Mouse (Mus musculus) heart, embryonic 11.5 days (tissue): ENCODE results near the gene Plekhg6. TPM values are rescaled to one million over a fixed set of nuclear protein-coding genes. Genes with fewer than 3 reads are reported as not detected.

Source experiments
- ATAC-seq: fragments of 200-750 bp; cut with Nextera tagmentation; replicated peaks from 2 replicates; pipeline ENCODE4 v1.8.0; 2017; ENCODE audit warnings: moderate library complexity; ENCODE audit not compliant: insufficient number of reproducible peaks, low FRiP score, low TSS enrichment
- H3K27ac ChIP-seq: fragments of 300-500 bp; sonication (generic); 2 replicates; pipeline ENCODE4 v1.5.1; 2014; ENCODE audit warnings: mild to moderate bottlenecking, low read depth, low read length
- H3K27me3 ChIP-seq: fragments of 300-500 bp; sonication (generic); 2 replicates; pipeline ENCODE4 v1.6.1; 2014; ENCODE audit warnings: mild to moderate bottlenecking, low read length, mixed read lengths; ENCODE audit not compliant: control insufficient read depth, insufficient read depth
- H3K36me3 ChIP-seq: fragments of 300-500 bp; sonication (generic); 2 replicates; pipeline ENCODE4 v1.6.1; 2014; ENCODE audit warnings: mild to moderate bottlenecking, low read length, moderate library complexity, mixed read lengths; ENCODE audit not compliant: control insufficient read depth, insufficient read depth
- H3K4me1 ChIP-seq: fragments of 300-500 bp; sonication (generic); 2 replicates; pipeline ENCODE4 v1.6.1; 2014; ENCODE audit warnings: low read length; ENCODE audit not compliant: control insufficient read depth, insufficient read depth
- H3K4me2 ChIP-seq: fragments of 300-500 bp; sonication (generic); 2 replicates; pipeline ENCODE4 v1.6.1; 2014; ENCODE audit warnings: mild to moderate bottlenecking, moderate library complexity
- H3K4me3 ChIP-seq: fragments of 300-500 bp; sonication (generic); 2 replicates; pipeline ENCODE4 v1.5.1; 2014; ENCODE audit warnings: low read depth, low read length
- H3K9ac ChIP-seq: fragments of 300-500 bp; sonication (generic); 2 replicates; pipeline ENCODE4 v1.6.1; 2014; ENCODE audit warnings: mild to moderate bottlenecking, low read depth, low read length, moderate library complexity
- H3K9me3 ChIP-seq: fragments of 300-500 bp; sonication (generic); replicated peaks from 2 replicates; pipeline ENCODE4 v1.6.1; 2016; ENCODE audit warnings: low read length; ENCODE audit not compliant: control insufficient read depth
- WGBS: fragments of 180-500 bp; shearing (Covaris S2); extraction: QIAGEN DNeasy Blood & Tissue Kit; methylation state at CpG from one replicate; pipeline ENCODE4 v1.1.7; 2014; ENCODE audit not compliant: insufficient replicate concordance; 5-methylcytosine and 5-hydroxymethylcytosine counted together
- polyA plus RNA-seq: library from polyadenylated mRNA; unstranded; fragments of >200 nt; fragmentation: Nextera tagmentation; extraction: Ambion mirVana; gene quantifications from 2 replicates; pipeline ENCODE4 v1.2.1, GENCODE M21; 2014

Gene Plekhg6
- polyA plus RNA-seq, 1 experiment from 2014 or later = not detected

DNA sequence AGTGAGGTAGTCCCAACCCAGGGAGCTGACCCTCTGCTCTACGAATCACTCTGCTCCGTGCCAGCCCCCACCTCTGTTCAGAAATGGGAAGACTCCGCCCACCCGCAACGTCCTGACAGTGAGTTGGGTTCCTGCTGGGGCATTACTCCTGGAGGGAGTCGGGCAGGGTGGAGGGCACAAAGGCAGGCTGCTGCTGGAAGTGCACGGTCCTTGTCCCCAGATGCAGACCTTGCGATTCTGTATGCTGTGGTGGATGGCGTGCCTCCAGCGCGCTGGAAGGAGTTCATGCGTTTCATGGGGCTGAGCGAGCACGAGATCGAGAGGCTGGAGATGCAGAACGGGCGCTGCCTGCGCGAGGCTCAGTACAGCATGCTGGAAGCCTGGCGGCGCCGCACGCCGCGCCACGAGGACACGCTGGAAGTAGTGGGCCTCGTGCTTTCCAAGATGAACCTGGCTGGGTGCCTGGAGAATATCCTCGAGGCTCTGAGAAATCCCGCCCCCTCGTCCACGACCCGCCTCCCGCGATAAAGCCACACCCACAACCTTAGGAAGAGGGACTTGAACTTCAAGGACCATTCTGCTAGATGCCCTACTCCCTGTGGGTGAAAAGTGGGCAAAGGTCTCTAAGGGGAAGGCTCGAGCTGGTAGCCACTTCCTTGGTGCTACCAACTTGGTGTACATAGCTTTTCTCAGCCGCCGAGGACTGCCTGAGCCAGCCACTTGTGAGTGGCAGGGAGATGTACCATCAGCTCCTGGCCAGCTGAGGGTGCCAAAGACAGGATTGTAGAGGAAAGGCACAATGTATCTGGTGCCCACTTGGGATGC, 18.9 kb downstream of the Plekhg6 start:
- Histone ChIP-seq H3K4me3 (no peak overlapping the region), H3K4me1 (peaks cover 15% of the 10 kb centered on the region), H3K36me3 (peaks cover 11% of the 10 kb centered on the region), H3K4me2 (peak overlapping the region; percentile 14; the same call in 1 of the 2 replicates), H3K27me3 (peaks cover 37% of the 10 kb centered on the region), H3K27ac (no peak overlapping the region), H3K9ac (no peak overlapping the region), H3K9me3 (no peaks in the 10 kb centered on the region)
- WGBS = 39% methylated on average over 38 of the region's 38 CpGs
- ATAC-seq = no peak

GRCm38 (mm10) chr6:125360846-125361245, 19.7 kb downstream of the Plekhg6 start:
- H3K4me3 ChIP-seq = no peak overlapping the region
- no peak overlapping the region for H3K27ac ChIP-seq
- no peak overlapping the region for H3K4me2 ChIP-seq
- no peak for ATAC-seq
- WGBS = 58% methylated on average over 9 of the region's 9 CpGs
- no peak overlapping the region for H3K9ac ChIP-seq
- peaks cover 37% of the 10 kb centered on the region for H3K27me3 ChIP-seq
- peaks cover 11% of the 10 kb centered on the region for H3K36me3 ChIP-seq
- no peaks in the 10 kb centered on the region for H3K9me3 ChIP-seq
- peaks cover 21% of the 10 kb centered on the region for H3K4me1 ChIP-seq

GRCm38 (mm10) chr6:125359999-125360398, 20.6 kb downstream of the Plekhg6 start:
- no peak overlapping the region for H3K4me2 ChIP-seq
- peaks cover 30% of the 10 kb centered on the region for H3K4me1 ChIP-seq
- 45% methylated on average over 9 of the region's 9 CpGs for WGBS
- no peak for ATAC-seq
- H3K9ac ChIP-seq = no peak overlapping the region
- H3K36me3 ChIP-seq = peaks cover 11% of the 10 kb centered on the region
- no peak overlapping the region for H3K4me3 ChIP-seq
- no peaks in the 10 kb centered on the region for H3K9me3 ChIP-seq
- peaks cover 37% of the 10 kb centered on the region for H3K27me3 ChIP-seq
- no peak overlapping the region for H3K27ac ChIP-seq

- H3K4me1 ChIP-seq = peaks cover 40% of the 10 kb centered on the region
- no peak overlapping the region for H3K4me2 ChIP-seq
- no peak for ATAC-seq
- H3K36me3 ChIP-seq = peaks cover 11% of the 10 kb centered on the region
- 87% methylated on average over 15 of the region's 15 CpGs for WGBS
- H3K9me3 ChIP-seq = no peaks in the 10 kb centered on the region
- H3K4me3 ChIP-seq = no peak overlapping the region
- no peak overlapping the region for H3K9ac ChIP-seq
- H3K27me3 ChIP-seq = peaks cover 18% of the 10 kb centered on the region
- H3K27ac ChIP-seq = no peak overlapping the region
These were observed 23.3 kb downstream of the Plekhg6 start for GRCm38 (mm10) chr6:125357334-125357733.

DNA sequence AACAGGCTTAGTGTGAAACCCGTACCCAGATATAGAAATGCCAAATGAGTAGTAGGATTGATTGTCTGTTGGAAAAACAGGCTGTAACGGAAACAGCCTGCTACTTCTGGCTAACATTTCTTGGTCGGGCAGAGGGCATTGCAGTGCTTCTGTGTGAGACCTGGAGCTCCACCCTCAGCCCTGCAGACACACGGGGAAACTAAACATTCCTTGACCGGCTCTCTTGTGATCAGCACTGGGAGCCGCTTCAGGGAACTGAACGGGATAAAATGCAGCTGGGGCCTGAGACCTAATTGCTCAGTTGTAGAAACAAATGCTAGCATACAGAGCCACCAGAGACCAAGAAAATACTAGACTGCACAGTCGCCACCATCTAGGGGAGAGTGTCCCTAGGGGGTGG, 24.3 kb downstream of the Plekhg6 start:
- peaks cover 41% of the 10 kb centered on the region for H3K4me1 ChIP-seq
- no peak for ATAC-seq
- no peak overlapping the region for H3K9ac ChIP-seq
- no peaks in the 10 kb centered on the region for H3K9me3 ChIP-seq
- no peak overlapping the region for H3K4me3 ChIP-seq
- H3K4me2 ChIP-seq = no peak overlapping the region
- H3K27me3 ChIP-seq = peaks cover 7% of the 10 kb centered on the region
- no peak overlapping the region for H3K27ac ChIP-seq
- peaks cover 8% of the 10 kb centered on the region for H3K36me3 ChIP-seq
- 20% methylated on average over 8 of the region's 8 CpGs for WGBS

DNA sequence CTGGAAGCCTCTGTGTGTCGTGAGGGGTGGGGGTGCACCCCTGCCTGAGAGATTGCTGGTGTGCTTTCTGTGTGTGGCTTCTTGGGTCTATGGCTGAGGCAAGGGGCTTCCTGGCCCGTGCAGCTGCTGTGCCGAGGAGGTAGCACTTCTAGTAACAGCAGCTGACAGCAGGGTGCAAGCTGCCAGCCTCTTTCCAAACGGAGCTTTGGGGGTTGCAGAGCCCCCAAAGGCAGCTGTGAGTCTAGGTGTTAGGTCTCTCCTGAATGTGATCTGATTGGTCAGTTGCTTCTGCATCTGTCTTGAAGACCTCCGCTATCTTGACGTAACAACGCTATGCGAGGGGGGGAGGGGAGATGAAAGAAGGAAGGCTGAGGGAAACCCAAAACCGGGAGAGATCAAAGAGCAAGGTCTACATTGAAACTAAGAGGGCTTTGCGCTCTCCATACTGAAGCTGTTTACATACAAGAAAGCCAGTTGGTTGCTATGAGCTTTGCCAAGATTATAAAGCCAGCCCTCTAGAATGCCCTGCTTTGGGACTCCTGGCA, 25.3 kb downstream of the Plekhg6 start:
- peak overlapping the region; percentile 2; the same call in 1 of the 2 replicates for H3K4me3 ChIP-seq
- peaks cover 2% of the 10 kb centered on the region; the same call in 1 of the 2 replicates for H3K27me3 ChIP-seq
- ATAC-seq = no peak
- peak overlapping the region; percentile 66; the same call in 1 of the 2 replicates for H3K27ac ChIP-seq
- WGBS = 4% methylated on average over 10 of the region's 10 CpGs
- H3K36me3 ChIP-seq = peaks cover 8% of the 10 kb centered on the region; the same call in 1 of the 2 replicates
- H3K9ac ChIP-seq = 0 out of 2 replicates have a peak overlapping the region, but pooled peaks have one; percentile 10
- no peaks in the 10 kb centered on the region for H3K9me3 ChIP-seq
- peak overlapping the region; percentile 51 for H3K4me2 ChIP-seq
- peaks cover 48% of the 10 kb centered on the region for H3K4me1 ChIP-seq

- 7% methylated on average over 14 of the region's 14 CpGs for WGBS
- ATAC-seq = peak; percentile 40
- peak overlapping the region; percentile 68 for H3K27ac ChIP-seq
- H3K9ac ChIP-seq = no peak overlapping the region
- peaks cover 8% of the 10 kb centered on the region; the same call in 1 of the 2 replicates for H3K36me3 ChIP-seq
- H3K4me1 ChIP-seq = peaks cover 48% of the 10 kb centered on the region
- peak overlapping the region; percentile 2; the same call in 1 of the 2 replicates for H3K4me3 ChIP-seq
- H3K9me3 ChIP-seq = no peaks in the 10 kb centered on the region
- H3K27me3 ChIP-seq = 0 out of 2 replicates have a peak, but pooled peaks cover 2% of the 10 kb centered on the region
- peak overlapping the region; percentile 51 for H3K4me2 ChIP-seq
These were observed 26.0 kb downstream of the Plekhg6 start for GRCm38 (mm10) chr6:125354352-125355151.

GRCm38 (mm10) chr6:125353655-125354054, 26.9 kb downstream of the Plekhg6 start:
- Histone ChIP-seq H3K9me3 (no peaks in the 10 kb centered on the region), H3K27me3 (0 out of 2 replicates have a peak, but pooled peaks cover 2% of the 10 kb centered on the region), H3K36me3 (peaks cover 8% of the 10 kb centered on the region; the same call in 1 of the 2 replicates), H3K27ac (peak overlapping the region; percentile 68; the same call in 1 of the 2 replicates), H3K4me3 (no peak overlapping the region), H3K4me1 (peaks cover 54% of the 10 kb centered on the region), H3K4me2 (peak overlapping the region; percentile 51; the same call in 1 of the 2 replicates), H3K9ac (no peak overlapping the region)
- ATAC-seq = no peak
- WGBS = 80% methylated on average over 4 of the region's 4 CpGs
